Mouse (Mus musculus) hindbrain, embryonic 16.5 days (tissue): ENCODE results near the gene Hoxc5. TPM values are rescaled to one million over a fixed set of nuclear protein-coding genes. Genes with fewer than 3 reads are reported as not detected.

ENCODE experiments used
- ATAC-seq: fragments of 200-750 bp; cut with Nextera tagmentation; 2 replicates; pipeline ENCODE4 v1.8.0; 2017; ENCODE audit warnings: moderate TSS enrichment, moderate library complexity
- H3K27ac ChIP-seq: fragments of 300-500 bp; sonication (generic); 2 replicates; pipeline ENCODE4 v1.5.1; 2014; ENCODE audit warnings: low read depth, mild to moderate bottlenecking, control low read depth, low read length, moderate library complexity
- H3K27me3 ChIP-seq: fragments of 300-500 bp; sonication (generic); replicated peaks from 2 replicates; pipeline ENCODE4 v1.6.1; 2014; ENCODE audit warnings: low read length; ENCODE audit not compliant: control insufficient read depth, insufficient read depth
- H3K36me3 ChIP-seq: fragments of 300-500 bp; sonication (generic); 2 replicates; pipeline ENCODE4 v1.6.1; 2014; ENCODE audit warnings: mild to moderate bottlenecking, low read length, moderate library complexity, mixed read lengths; ENCODE audit not compliant: control insufficient read depth, insufficient read depth
- H3K4me1 ChIP-seq: fragments of 300-500 bp; sonication (generic); 2 replicates; pipeline ENCODE4 v1.6.1; 2014; ENCODE audit warnings: low read depth, low read length; ENCODE audit not compliant: control insufficient read depth, insufficient read depth
- H3K4me2 ChIP-seq: fragments of 300-500 bp; sonication (generic); 2 replicates; pipeline ENCODE4 v1.6.1; 2014; ENCODE audit warnings: mild to moderate bottlenecking, low read length, control low read depth, moderate library complexity
- H3K4me3 ChIP-seq: fragments of 300-500 bp; sonication (generic); 2 replicates; pipeline ENCODE4 v1.5.1; 2014; ENCODE audit warnings: mild to moderate bottlenecking, low read length, control low read depth, moderate library complexity
- H3K9ac ChIP-seq: fragments of 300-500 bp; sonication (generic); 2 replicates; pipeline ENCODE4 v1.6.1; 2014; ENCODE audit warnings: low read depth, mild to moderate bottlenecking, control low read depth, low read length, moderate library complexity
- H3K9me3 ChIP-seq: fragments of 300-500 bp; sonication (generic); 2 replicates; pipeline ENCODE4 v1.6.1; 2014; ENCODE audit warnings: mild to moderate bottlenecking, low read length, moderate library complexity; ENCODE audit not compliant: control insufficient read depth
- WGBS: fragments of 180-500 bp; shearing (Covaris S2); extraction: QIAGEN DNeasy Blood & Tissue Kit; methylation state at CpG from one replicate; pipeline ENCODE4 v1.1.7; 2014; 5-methylcytosine and 5-hydroxymethylcytosine counted together
- polyA plus RNA-seq: library from polyadenylated mRNA; unstranded; fragments of >200 nt; fragmentation: Nextera tagmentation; extraction: Ambion mirVana; gene quantifications from 2 replicates; pipeline ENCODE4 v1.2.1, GENCODE M21; 2015

Gene Hoxc5
- polyA plus RNA-seq, 1 experiment from 2014 or later = 19.1 TPM

- under 1% methylated on average over 80 of the region's 88 CpGs for WGBS
- Histone ChIP-seq H3K27me3 (peaks cover 71% of the 10 kb centered on the region), H3K27ac (no peak overlapping the region), H3K4me1 (peaks cover 3% of the 10 kb centered on the region), H3K9me3 (no peaks in the 10 kb centered on the region), H3K4me2 (peak overlapping the region; percentile 6), H3K9ac (no peak overlapping the region), H3K36me3 (no peaks in the 10 kb centered on the region), H3K4me3 (peak overlapping the region; percentile 24)
- ATAC-seq = no peak
Measured at GRCm38 (mm10) chr15:102981379-102982288, 14.4 kb downstream of the Hoxc5 start.

- ATAC-seq = no peak
- Histone ChIP-seq H3K9ac (no peak overlapping the region), H3K4me1 (peaks cover 3% of the 10 kb centered on the region), H3K9me3 (no peaks in the 10 kb centered on the region), H3K36me3 (no peaks in the 10 kb centered on the region), H3K27ac (no peak overlapping the region), H3K27me3 (peaks cover 74% of the 10 kb centered on the region), H3K4me2 (no peak overlapping the region), H3K4me3 (no peak overlapping the region)
- 1% methylated on average over 12 of the region's 12 CpGs for WGBS
Measured at GRCm38 (mm10) chr15:102983716-102984115, 16.5 kb downstream of the Hoxc5 start.

DNA sequence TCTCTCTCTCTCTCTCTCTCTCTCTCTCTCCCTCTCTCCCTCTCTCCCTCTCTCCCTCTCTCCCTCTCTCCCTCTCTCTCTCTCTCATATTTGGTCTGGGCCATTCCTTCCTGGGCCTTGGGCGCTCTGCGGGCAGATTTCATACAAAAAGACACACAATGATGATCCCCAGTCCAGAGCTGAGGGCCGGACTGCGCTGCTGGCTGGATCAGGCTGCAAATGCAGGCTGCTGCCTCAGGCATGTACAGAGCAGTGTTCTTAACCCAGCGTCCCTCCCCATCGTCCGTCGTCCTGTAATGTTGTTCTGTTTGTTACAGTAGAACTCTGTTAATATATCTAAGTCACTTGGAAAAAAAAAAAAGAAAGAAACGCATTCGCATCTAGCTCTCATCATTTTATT, 17.3 kb downstream of the Hoxc5 start:
- H3K27me3 ChIP-seq = peaks cover 74% of the 10 kb centered on the region
- no peak overlapping the region for H3K4me2 ChIP-seq
- no peaks in the 10 kb centered on the region for H3K36me3 ChIP-seq
- peaks cover 3% of the 10 kb centered on the region for H3K4me1 ChIP-seq
- H3K27ac ChIP-seq = no peak overlapping the region
- H3K9ac ChIP-seq = no peak overlapping the region
- 3% methylated on average over 10 of the region's 10 CpGs for WGBS
- H3K4me3 ChIP-seq = no peak overlapping the region
- no peaks in the 10 kb centered on the region for H3K9me3 ChIP-seq
- no peak for ATAC-seq

DNA sequence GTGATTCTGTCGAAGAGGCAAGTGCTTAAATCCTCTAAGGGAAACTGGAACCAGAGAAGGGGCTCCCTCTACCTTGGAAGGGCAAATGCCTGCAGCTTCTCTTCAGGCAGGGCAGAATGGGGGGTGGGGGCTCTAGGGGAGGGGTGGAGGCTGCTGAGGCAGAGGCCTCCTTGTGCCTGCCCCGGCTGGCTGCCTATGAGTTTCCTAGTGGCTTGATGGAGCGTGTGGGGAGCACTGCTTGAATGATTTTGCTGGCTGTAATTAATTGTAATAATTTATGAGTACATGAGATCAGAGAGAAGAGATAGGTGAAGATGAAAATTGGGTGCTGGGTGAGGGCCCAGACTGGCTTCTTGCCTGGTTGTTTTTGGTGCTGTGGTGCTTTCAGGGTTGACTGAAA, 17.7 kb downstream of the Hoxc5 start:
- Histone ChIP-seq H3K4me1 (peaks cover 3% of the 10 kb centered on the region), H3K9me3 (no peaks in the 10 kb centered on the region), H3K27ac (no peak overlapping the region), H3K36me3 (no peaks in the 10 kb centered on the region), H3K4me2 (no peak overlapping the region), H3K27me3 (peaks cover 74% of the 10 kb centered on the region), H3K4me3 (no peak overlapping the region), H3K9ac (no peak overlapping the region)
- WGBS = 7% methylated on average over 3 of the region's 3 CpGs
- no peak for ATAC-seq

GRCm38 (mm10) chr15:102987124-102987833, 20.0 kb downstream of the Hoxc5 start:
- Histone ChIP-seq H3K27ac (no peak overlapping the region), H3K4me3 (no peak overlapping the region), H3K36me3 (no peaks in the 10 kb centered on the region), H3K27me3 (peaks cover 89% of the 10 kb centered on the region), H3K4me2 (no peak overlapping the region), H3K4me1 (no peaks in the 10 kb centered on the region), H3K9ac (no peak overlapping the region), H3K9me3 (no peaks in the 10 kb centered on the region)
- peak; percentile 40; the same call in 1 of the 2 replicates for ATAC-seq
- 3% methylated on average over 21 of the region's 21 CpGs for WGBS

DNA sequence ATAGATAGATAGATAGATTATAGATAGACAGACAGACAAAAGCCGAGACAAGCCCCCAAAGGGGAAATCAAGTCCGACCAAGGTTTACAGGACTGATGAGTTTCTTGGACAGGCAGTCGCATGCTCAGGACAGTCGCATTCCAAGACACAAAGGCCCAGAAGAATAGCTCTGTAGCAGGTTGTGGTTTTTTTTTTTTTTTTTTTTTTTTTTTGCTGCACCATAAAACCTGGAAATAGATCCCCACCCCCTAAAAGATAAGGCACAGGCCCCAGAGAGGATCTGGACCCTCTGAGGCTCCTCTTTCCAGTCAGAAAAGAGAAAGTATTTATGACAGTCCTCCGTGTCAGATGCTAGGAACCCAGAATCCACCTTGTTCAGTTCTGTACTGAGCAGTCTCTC, 20.8 kb downstream of the Hoxc5 start:
- no peak overlapping the region for H3K9ac ChIP-seq
- no peak overlapping the region for H3K4me3 ChIP-seq
- H3K9me3 ChIP-seq = no peaks in the 10 kb centered on the region
- no peak overlapping the region for H3K27ac ChIP-seq
- H3K27me3 ChIP-seq = peaks cover 89% of the 10 kb centered on the region
- ATAC-seq = no peak
- H3K4me2 ChIP-seq = no peak overlapping the region
- no peaks in the 10 kb centered on the region for H3K4me1 ChIP-seq
- 19% methylated on average over 5 of the region's 5 CpGs for WGBS
- H3K36me3 ChIP-seq = no peaks in the 10 kb centered on the region

GRCm38 (mm10) chr15:102990461-102991397, 23.5 kb downstream of the Hoxc5 start, which contains the start of gene Hoxc8:
Gene Hoxc8, plus strand, starts transcription at chr15:102990607.
- Histone ChIP-seq H3K9me3 (no peaks in the 10 kb centered on the region), H3K9ac (no peak within 1 kb of the TSS), H3K4me2 (peak within 1 kb of the TSS; percentile 34), H3K36me3 (no peaks in the 10 kb centered on the region), H3K4me3 (peak within 1 kb of the TSS; percentile 8; the same call in 1 of the 2 replicates), H3K27me3 (peaks cover 82% of the 10 kb centered on the region), H3K4me1 (no peaks in the 10 kb centered on the region), H3K27ac (no peak within 1 kb of the TSS)
- WGBS = under 1% methylated on average over 60 of the region's 69 CpGs
- no peak for ATAC-seq

GRCm38 (mm10) chr15:102991782-102992181, 24.5 kb downstream of the Hoxc5 start:
- Histone ChIP-seq H3K9ac (no peak overlapping the region), H3K4me3 (no peak overlapping the region), H3K27ac (no peak overlapping the region)

More at GRCm38 (mm10) chr15:102991782-102992181, 24.5 kb downstream of the Hoxc5 start:
- ATAC-seq = no peak
- no peaks in the 10 kb centered on the region for H3K9me3 ChIP-seq
- WGBS = 6% methylated on average over 7 of the region's 7 CpGs
- H3K27me3 ChIP-seq = peaks cover 79% of the 10 kb centered on the region
- no peak overlapping the region for H3K4me2 ChIP-seq
- H3K36me3 ChIP-seq = no peaks in the 10 kb centered on the region
- no peaks in the 10 kb centered on the region for H3K4me1 ChIP-seq
